Mouse (Mus musculus) kidney, postnatal 4 days (tissue): ENCODE data around the gene Ttc39a.

Source experiments
- DNase-seq, 2 experiments: peaks; one replicate each; pipeline ENCODE4 v3.0.0; 2021; ENCODE audit warnings: mixed read lengths in 2 of 2

The Ttc39a gene

DNA sequence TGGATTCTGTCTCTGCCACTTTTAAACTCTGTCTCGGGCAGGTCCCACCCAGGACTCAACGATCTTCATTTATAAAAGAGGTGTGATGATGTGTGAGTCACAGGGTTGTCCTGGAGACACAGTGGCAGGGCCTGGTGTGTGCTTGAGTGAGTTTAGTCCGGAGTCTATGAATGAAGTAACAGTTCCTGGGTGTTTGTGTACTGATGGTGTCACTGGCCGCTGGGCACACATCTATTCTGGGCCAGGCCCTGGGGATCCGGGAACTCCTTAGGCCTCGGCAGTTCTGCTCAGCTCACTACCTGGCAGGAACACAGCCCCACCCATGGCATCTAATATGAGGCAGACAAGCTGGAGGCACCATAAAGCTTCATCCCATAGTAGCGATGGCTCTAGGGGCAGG is 15.2 kb downstream of the Ttc39a start:
- no peak for DNase-seq

DNA sequence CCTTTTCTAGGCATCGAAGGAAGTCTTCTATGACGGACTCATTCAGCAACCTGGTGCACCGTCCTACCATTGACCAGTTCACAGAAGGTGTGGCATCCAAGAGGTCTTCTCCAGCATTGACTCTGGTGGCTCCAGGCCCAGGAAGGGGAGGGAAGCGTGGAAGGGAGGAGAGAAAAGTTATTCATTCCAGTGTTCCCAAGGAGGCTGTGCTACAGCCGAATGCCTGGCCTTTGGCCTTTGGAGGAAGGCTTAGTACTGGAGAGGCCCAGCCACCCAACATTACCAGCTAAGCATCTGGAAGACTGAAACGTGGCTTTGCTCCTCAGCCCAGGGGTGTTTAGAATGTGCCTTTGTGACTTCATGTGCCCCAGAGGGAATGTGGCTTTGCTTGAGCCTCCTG is 16.0 kb downstream of the Ttc39a start:
- DNase-seq = peak in 1 of 2 experiments; percentile 50

DNA sequence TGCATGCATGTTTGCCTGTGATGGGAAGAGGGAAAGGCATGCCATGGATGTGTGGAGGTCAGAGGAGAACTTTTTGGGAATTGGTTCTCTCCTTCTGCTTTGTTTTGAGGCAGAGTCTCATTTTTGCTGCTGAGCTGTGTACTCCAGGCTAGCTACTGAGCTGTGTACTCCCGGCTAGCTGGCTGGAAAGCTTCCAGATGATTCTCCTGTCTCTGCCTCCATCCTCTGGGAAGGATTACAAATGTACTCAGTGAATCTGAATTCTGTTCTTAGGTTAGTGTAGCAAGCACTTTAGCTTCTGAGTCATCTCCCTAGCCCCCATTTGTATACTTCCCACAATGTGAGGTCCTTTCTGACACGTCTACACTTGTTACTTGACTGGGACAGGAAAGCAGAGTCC is 17.0 kb downstream of the Ttc39a start:
- DNase-seq = no peak

DNA sequence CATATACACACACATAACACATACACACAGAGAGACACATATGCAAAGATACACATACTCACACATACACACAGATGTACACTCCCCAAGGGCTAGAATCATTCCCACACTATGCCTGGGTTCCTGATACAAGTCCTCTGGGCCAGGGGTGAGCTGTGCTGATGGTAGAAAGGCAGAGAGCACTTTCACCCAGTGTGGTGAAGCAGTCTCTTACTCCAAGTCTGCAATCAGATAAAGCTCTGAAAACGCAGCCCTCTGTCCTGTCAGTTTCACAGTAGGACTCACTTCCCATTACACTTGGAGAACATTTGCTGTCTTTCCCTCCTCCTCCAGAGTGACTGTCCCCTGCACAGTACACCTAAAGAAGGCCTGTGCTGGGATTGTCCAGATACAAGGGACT is 20.6 kb downstream of the Ttc39a start:
- DNase-seq = no peak

DNA sequence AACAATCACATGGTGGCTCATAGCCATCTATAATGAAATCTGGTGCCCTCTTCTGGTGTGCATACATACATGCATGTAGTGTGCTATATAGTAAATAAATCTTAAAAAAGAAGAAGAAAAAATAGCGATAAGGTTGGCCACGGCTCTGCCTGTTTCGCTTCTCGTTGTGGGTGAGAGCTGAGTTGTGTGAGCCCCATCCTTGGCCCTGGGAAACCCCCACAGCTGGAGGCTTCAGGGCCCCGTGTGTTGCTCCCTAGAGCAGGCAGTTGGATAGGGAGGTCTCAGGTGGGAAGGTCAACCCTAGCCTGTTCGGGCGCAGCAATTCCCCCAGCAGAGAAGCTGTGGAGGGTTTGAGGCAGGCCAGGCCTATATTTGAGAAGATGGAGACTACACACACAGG is 23.8 kb downstream of the Ttc39a start:
- no peak for DNase-seq

DNA sequence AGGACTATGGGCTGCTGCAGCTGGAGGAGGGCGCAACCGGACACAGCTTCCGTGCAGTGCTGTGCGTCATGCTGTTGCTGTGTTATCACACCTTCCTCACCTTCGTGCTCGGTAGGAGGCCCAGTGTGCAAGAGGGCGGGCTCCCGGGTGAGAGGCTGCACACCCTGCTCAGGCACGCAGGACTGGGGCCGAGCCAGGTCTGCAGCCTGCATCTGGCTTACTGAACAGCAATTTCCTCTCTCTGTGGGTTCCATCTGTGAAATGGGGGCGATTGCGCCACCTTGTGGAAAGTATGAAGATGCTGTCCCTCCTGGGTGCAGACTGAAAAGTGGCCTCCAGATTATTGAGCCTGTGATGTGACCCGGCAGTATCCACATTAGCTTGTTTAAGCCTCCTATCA is 24.4 kb downstream of the Ttc39a start:
- peak; percentile 63 to 70 for DNase-seq

DNA sequence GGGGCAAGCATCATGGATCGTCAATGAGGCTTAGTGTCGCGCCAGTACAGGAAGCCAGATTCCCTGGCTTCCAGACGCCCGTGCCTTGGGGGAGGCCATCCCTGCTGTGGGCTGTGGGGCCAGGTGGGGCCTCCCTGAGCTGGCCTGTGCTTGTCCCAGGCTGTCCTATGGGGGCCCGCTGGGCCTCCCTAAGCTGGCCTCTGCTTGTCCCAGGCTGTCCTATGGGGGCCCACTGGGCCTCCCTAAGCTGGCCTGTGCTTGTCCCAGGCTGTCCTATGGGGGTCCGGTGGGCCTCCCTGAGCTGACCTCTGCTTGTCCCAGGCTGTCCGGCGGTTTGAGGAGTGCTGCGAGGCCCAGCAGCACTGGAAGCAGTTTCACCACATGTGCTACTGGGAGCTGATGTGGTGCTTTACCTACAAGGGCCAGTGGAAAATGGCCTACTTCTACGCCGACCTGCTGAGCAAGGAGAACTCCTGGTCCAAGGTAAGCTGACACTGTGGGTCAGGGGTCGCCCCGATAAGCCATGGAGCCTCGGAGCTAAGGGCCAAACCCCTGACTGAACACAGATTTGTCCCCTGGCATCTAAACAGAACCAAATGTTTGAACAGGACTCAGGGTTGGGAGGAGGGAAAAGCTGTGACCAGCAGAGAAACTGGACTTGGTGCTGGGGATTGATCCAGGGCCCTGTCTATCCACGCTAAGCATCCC is 26.4 kb downstream of the Ttc39a start:
- DNase-seq = no peak

DNA sequence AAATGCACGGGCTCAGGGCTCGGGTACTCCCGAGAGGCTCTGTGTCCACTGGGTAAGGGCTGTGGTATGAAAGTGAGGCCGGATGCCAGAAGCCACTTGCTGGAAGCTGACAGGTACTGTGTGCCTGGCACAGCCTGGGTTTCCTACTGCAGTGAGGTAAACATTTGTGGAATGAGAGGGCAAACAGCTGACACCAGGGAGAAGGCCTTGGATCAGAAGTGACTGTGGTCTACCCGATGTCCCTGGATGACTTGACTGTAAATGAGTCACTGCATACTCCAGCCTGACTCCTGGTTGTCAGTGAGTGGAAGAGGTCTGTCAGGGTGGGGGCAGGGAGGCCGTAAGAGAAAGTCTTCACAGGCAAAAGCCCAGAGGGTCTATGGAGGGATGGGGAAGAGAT is 27.2 kb downstream of the Ttc39a start:
- DNase-seq = no peak

DNA sequence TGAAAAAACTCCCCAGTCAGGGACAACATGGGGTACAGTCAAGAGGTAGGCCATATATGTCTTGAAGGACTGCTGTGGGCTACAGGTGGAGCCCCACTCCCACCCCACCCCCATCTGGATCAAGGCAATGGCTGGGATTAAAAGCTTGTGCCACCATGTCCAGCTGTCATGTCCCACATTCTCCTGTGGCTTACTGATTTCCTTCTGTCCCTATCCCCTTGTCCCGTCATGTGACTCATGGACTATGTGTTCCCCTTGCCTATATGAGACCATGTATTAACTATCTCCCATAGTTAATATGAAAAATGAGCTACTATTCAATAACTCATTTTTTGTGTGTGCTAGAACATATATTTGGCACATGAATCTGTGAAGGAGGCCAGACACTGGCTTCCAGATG is 27.8 kb downstream of the Ttc39a start:
- DNase-seq = no peak

DNA sequence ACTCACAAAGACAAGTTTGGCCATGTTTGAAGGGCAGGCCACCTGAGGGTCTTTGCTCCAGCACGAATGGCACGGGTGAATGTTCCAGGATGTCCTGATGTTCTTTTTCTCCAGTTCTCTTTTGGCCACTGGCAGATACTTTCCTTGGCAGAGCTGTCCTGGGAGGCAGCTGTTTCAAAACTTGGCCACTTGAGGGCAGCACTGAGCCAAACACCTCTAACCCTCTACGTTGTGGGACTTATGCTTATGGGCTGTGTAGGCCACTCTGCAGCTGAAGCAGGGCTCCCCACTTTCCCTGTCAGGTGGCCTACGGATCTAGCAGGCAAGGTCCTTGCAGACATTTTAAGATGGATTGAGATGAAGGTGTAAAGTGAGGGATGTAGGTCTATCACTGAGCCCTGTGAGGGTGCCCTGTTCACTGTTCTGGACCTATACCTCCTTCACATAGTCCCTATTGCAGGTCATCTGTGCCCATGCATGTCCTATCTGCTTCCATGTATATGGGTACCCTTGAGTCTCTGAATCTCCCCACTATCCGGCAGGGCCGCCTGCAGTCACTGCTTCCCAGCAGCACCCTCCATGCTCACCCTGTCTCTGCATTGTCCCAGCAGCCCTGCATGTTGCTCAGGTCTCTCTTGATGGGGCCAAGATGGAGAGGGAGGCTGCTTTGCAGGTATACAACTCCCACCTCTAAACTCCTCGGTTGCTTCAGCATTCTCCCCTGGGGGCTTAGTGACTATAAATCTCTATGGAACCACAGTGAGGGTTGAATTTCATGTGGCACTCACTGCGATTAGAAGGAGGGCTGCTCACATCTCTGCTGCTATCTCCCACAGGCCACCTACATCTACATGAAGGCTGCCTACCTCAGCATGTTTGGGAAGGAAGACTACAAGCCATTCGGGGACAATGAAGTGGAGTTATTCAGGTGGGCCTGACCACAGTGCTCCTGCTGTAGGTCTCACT is 31.8 kb downstream of the Ttc39a start:
- DNase-seq = peak; percentile 83 to 86

DNA sequence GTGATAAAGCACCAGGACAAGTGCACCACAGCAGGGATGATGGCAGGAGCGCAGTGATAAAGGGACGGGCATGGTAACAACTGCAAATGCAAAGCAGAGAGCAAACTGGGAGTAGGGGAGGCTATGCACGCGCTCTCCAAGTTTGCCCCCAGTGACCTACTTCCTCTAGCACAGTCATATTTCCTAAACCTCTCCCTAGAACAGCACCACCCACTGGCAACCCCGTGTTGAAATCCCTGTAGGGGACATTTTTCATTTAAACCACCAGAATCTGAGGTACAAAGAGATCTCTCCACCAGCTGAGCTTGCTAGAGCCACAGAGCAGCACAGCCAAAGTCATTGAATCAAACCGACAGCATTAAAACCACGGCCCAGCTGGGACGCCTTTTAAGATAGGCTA is 32.7 kb downstream of the Ttc39a start:
- no peak for DNase-seq

DNA sequence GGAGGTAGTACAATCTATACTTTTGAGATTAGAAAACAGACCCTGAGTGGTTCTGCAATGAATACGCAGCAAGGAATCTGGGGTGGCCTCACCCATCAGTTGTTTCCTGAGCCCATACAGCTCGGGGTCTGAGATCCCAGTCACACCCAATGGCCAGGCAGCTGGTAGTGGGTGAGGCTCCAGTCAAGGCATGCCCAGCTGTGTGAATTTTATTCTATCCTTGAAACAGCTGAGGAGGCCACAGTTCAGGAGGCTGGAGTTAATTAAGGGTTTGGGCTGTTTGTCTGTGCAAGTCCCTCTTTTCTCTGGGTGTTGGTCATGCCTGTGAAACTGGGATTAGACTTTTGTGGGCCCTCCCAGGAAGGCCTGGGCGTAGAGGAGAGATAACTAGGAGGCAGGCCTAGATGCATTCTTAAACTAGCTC is 33.4 kb downstream of the Ttc39a start:
- no peak for DNase-seq

DNA sequence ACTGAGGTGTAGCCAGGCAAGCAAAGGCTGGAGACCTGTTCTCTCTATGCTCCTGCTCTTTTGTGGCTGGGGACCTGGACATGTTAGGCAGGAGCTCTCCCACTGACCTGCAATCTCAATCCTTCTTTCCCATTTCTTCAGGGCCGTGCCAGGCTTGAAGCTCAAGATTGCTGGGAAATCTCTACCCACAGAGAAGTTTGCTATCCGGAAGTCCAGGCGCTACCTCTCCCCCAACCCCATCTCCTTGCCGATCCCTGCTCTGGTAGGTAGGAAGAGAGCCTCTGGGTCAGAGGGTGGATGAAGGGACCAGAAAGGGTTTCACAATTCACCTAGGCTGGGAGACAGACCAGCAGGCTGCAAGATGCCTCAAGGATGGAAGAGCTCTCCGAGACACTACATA is 34.0 kb downstream of the Ttc39a start:
- no peak for DNase-seq

DNA sequence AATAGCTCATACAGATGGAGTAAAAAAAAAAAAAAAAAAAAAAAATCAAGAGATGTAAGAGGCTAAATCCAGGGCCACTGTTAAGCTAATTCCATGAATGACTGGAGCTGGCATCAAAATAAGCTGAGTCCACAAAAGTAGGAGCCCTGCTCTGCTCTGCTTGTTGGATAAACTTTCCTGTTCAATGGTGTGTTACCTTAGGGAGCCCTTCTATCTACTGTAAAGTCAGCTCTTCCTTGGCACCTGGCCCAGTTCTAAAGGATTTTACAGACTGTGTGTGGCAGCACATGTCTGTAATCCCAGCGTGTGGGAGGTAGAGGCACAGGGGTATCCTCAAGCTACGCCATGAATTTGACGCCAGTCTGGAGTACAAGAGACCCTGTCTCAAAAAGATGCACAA is 34.6 kb downstream of the Ttc39a start:
- no peak for DNase-seq

DNA sequence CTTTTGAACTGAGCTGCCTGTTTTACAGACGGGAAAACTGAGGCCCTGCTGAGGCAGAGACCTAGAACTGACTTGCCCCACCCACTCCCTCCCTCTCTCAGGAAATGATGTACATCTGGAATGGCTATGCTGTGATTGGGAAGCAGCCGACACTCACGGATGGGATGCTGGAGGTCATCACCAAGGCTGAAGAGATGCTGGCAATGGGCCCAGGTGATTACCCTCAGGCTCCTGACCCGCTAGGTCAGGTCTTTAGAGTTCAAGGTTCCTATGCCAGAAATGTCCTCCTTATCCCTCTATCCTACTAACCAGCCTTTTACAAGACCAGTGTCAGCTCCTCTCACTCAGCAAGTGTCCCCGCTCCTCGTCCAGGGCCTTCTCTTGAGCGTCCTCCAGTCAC is 35.7 kb downstream of the Ttc39a start:
- no peak for DNase-seq

DNA sequence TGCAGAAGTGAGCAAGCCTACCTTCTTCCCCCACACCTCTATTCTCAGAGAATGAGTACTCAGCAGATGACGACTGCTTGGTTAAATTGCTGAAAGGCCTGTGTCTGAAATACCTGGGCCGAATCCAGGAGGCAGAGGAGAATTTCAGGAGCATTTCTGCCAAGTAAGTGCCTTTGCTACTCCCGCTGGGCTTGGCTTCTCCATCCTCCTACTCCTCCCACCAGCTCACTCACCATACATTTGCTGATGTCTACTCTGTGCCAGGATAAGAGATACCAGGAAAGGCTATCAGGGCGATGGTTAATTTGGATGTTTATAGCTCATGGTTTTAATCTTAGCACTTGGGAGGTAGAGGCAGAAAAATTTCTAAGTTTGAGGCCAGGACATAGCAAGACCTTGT is 36.2 kb downstream of the Ttc39a start:
- DNase-seq = no peak

DNA sequence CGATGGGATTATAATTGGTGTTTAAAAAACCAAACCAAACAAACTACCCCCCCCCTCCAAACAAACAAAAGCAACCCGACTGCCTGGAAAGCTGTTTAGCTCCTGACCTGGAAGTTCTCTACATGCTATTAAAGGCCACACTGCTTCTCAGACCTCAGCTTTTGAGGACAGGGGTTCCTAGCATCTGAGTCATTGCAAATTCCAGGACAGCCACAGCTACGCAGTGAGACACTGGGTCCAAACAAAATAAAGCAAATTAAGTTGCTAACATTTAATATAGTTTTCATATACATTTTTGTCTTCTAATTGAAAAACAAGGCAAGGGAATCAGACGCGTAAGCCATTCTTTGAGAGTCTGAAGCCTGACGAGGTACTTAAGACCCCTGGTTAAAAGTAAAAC is 38.0 kb downstream of the Ttc39a start:
- no peak for DNase-seq

DNA sequence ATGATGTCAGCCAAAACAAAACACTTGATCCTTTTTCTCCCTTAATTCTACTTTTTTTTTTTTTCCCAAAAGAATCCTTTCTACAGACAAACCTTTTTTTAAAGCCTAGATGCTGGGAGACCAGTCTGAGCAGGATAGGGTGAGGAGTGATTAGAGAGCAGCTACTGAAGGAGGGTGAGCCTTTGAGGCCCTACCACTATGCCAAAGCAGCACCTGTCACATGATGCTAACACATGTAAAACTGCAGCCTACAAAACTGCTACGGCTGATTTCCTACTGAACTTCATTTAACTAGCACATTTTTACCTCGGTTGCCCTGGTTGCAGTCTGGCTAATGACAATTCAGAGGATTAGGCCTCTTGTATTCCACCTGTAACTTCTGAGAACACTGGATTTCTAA is 38.5 kb downstream of the Ttc39a start:
- DNase-seq = no peak

DNA sequence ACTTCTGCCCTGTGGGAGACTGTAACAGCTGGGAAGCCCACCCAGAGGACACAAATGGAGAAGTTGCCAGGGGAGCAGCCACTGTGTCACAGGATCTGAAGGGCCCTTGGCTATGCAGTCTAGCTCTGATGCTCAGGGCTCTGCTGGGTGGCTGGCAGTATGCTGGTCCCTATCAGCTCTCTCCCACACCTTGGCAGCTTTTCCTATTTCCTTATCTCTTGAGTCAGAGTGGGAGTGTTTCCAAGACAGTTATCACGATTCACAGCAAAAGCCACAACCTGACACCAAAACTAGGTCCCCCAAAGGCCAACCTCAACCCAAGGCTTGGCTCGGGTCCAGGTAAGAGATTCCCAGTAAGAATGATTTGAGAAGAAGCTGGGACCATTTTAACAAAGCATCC is 39.0 kb downstream of the Ttc39a start:
- no peak for DNase-seq

DNA sequence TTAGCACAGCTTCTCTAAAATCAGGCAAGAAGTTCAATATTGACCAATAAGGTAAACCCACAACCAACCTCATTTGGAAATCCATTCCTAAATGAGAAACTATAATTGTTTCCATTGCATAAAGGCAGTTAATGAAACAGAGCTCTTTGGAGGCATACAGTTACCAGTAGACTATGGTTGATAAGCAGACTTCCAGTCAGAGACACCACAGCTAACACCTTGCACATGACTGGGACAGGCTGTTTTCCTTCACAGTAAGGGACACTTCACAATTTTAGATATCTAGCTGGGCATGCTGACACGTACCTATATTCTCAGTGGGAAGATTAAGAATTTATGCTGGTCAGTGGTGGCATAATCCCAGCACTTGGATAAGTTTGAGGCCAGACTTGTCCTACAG is 39.5 kb downstream of the Ttc39a start:
- no peak for DNase-seq

DNA sequence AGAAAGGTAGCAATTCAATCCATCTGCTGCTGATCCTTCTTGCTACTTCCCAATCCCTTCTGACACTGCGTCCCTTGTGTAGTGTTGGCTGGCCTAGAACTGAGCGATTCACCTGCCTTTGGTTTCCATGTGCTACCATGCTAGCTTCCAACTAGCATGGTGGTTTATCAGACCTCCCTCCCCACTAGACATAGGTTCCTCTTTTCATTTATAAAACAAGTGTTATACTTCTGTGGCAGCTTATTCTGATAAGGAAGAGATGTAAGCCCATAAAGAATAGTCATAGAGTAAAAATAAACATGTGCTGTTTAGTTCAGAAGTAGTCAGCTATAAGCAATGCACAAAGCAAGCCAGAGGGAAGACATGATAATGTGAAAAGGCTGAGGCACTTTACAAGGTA is 42.1 kb downstream of the Ttc39a start:
- DNase-seq = no peak

DNA sequence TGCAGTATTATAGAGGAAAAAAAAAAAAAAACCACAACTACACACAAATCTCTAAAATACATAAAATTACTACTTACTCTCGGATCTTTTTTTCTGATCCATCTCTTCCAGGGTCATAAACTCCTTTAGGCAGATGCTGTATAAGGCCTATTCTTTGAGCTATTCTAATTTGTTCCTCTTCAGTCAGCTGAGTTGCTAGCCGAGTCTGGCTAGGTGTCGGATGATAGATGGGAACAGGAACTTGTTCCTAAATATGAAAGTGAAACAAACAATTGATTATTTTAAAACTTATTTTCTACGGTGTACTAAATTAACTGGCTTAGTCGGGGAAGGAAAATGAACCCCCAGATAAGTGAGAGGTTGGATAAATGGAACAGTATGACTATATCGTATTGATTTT is 50.4 kb downstream of the Ttc39a start:
- DNase-seq = no peak

DNA sequence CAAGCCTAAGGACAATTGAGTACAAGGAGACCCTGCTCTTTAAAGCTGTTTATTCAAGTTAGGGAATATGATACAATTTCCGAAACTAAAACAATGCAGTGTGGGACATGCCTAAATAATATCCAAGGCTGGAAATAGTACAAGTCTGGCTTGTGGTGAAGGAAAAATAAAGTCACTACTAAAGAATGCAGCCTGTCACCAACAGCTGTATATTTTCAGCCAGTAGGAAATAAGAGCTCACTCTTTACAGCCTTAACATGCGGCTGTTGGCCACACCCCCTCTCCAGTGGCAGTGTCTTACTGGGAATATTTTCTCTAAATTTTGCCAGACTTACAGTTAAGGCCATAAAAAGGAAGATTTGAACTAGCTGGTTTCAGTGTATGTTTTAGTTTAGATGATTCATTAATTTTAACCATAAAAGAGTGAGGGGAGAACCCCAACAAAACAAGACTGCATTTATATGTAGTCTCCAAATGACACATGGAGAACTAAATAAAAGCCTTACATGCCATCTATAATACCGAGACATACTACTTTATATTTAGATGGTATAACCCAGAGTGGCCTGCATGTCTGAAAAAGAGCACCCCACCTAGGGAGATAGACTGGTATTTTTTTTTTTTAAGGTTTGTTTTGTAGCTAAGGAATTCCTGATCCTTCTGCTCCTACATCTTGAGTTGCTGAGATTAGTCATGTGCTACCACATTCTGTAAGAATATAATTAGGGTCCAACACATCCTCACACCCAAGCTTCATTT is 54.2 kb downstream of the Ttc39a start:
- peak; percentile 69 to 78 for DNase-seq

DNA sequence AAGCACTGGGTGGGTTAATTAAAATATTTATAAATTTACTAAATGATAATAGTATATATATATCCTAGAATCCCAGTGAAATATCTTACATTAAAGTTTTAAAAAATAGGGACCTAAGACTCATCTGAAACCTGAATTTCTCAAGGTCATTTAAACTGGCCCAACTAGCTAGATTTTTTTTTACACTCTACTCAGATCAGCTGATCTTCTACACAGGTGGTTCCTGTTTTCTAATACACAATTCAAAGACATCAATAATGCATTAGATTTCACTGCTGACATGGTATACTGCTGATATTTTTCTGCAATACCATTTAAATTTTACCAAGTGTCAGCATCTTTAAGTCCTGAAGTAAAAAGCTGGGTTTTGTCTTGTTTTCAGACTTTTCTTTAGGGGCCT is 57.5 kb downstream of the Ttc39a start:
- DNase-seq = no peak
